Mouse (Mus musculus) lung, embryonic 15.5 days (tissue): ENCODE results near the gene Spata3. TPM values are rescaled to one million over a fixed set of nuclear protein-coding genes. Genes with fewer than 3 reads are reported as not detected.
A peak's percentile ranks its signal among the peaks of the same experiment; 100 is the strongest.

Source experiments
- ATAC-seq: fragments of 200-750 bp; cut with Nextera tagmentation; 2 replicates; pipeline ENCODE4 v1.8.0; 2017; ENCODE audit warnings: moderate number of reproducible peaks, borderline replicate concordance; ENCODE audit not compliant: low FRiP score, low TSS enrichment; ENCODE audit errors: extremely low read depth
- H3K27ac ChIP-seq: fragments of 300-500 bp; sonication (generic); 2 replicates; pipeline ENCODE4 v1.5.1; 2015; ENCODE audit warnings: moderate library complexity, mild to moderate bottlenecking, inconsistent platforms
- H3K27me3 ChIP-seq: fragments of 300-500 bp; sonication (generic); 2 replicates; pipeline ENCODE4 v1.6.1; 2015; ENCODE audit warnings: inconsistent platforms
- H3K36me3 ChIP-seq: fragments of 300-500 bp; sonication (generic); 2 replicates; pipeline ENCODE4 v1.6.1; 2015; ENCODE audit warnings: inconsistent platforms
- H3K4me1 ChIP-seq: fragments of 300-500 bp; sonication (generic); 2 replicates; pipeline ENCODE4 v1.6.1; 2015; ENCODE audit warnings: inconsistent platforms
- H3K4me2 ChIP-seq: fragments of 300-500 bp; sonication (generic); 2 replicates; pipeline ENCODE4 v1.6.1; 2015; ENCODE audit warnings: inconsistent platforms, mild to moderate bottlenecking, moderate library complexity
- H3K4me3 ChIP-seq: fragments of 300-500 bp; sonication (generic); 2 replicates; pipeline ENCODE4 v1.5.1; 2015; ENCODE audit warnings: mild to moderate bottlenecking, inconsistent platforms
- H3K9ac ChIP-seq: fragments of 300-500 bp; sonication (generic); 2 replicates; pipeline ENCODE4 v1.6.1; 2015; ENCODE audit warnings: inconsistent platforms
- H3K9me3 ChIP-seq: fragments of 300-500 bp; sonication (generic); 2 replicates; pipeline ENCODE4 v1.6.1; 2016; ENCODE audit warnings: inconsistent platforms
- WGBS: fragments of 180-500 bp; shearing (Covaris S2); methylation state at CpG from one replicate; pipeline ENCODE4 v1.1.7; 2015; 5-methylcytosine and 5-hydroxymethylcytosine counted together
- polyA plus RNA-seq: library from polyadenylated mRNA; unstranded; fragments of >200 nt; fragmentation: Nextera tagmentation; extraction: Ambion mirVana; gene quantifications from 2 replicates; pipeline ENCODE4 v1.2.1, GENCODE M21; 2015

The Spata3 gene
- polyA plus RNA-seq, 1 experiment from 2014 or later = not detected

- no peaks in the 10 kb centered on the region for H3K36me3 ChIP-seq
- no peak overlapping the region for H3K27ac ChIP-seq
- H3K27me3 ChIP-seq = no peaks in the 10 kb centered on the region
- H3K4me1 ChIP-seq = no peaks in the 10 kb centered on the region
- no peaks in the 10 kb centered on the region for H3K9me3 ChIP-seq
- H3K4me2 ChIP-seq = peak overlapping the region; percentile 62
- peak overlapping the region; percentile 38 for H3K4me3 ChIP-seq
- WGBS = 9% methylated on average over 21 of the region's 21 CpGs
- peak overlapping the region; percentile 36; the same call in 1 of the 2 replicates for H3K9ac ChIP-seq
- ATAC-seq = peak; percentile 73; the same call in 1 of the 2 replicates
Observed at GRCm38 (mm10) chr1:86058856-86059769, 42.5 kb downstream of the Spata3 start.

DNA sequence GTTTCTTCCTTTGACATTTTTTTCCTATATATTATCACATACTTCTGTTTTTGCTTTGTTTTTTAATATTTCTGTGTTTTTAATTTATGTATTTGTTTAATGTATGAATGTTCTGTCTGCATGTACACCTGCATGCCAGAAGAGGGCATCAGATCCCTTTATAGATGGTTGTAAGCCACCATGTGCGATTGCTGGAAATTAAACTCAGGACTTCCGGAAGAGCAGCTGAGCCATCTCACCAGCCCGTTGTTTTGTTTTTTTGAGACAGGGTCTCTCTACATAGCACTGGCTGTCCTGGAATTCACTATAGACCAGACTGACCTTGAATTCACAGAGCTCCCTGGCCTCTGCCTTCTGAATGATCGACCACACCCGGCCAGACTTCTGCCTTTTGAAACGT lies 45.9 kb downstream of the Spata3 start:
- WGBS = 78% methylated on average over 6 of the region's 6 CpGs
- Histone ChIP-seq H3K27ac (no peak overlapping the region), H3K27me3 (no peaks in the 10 kb centered on the region), H3K9me3 (no peaks in the 10 kb centered on the region), H3K4me2 (no peak overlapping the region), H3K9ac (no peak overlapping the region), H3K36me3 (no peaks in the 10 kb centered on the region), H3K4me3 (no peak overlapping the region), H3K4me1 (peaks cover 15% of the 10 kb centered on the region)
- ATAC-seq = no peak

GRCm38 (mm10) chr1:86064271-86064991 lies 47.8 kb downstream of the Spata3 start, which contains the start of gene Psmd1:
Gene Psmd1 (plus strand): TSS chr1:86064387.
- H3K36me3 ChIP-seq = no peaks in the 10 kb centered on the region
- H3K4me3 ChIP-seq = peak within 1 kb of the TSS; percentile 71
- ATAC-seq = peak; percentile 93
- peak within 1 kb of the TSS; percentile 65 for H3K27ac ChIP-seq
- H3K4me2 ChIP-seq = peak within 1 kb of the TSS; percentile 81
- no peaks in the 10 kb centered on the region for H3K27me3 ChIP-seq
- WGBS = under 1% methylated on average over 47 of the region's 47 CpGs
- H3K4me1 ChIP-seq = peaks cover 15% of the 10 kb centered on the region
- peak within 1 kb of the TSS; percentile 90 for H3K9ac ChIP-seq
- H3K9me3 ChIP-seq = no peaks in the 10 kb centered on the region

DNA sequence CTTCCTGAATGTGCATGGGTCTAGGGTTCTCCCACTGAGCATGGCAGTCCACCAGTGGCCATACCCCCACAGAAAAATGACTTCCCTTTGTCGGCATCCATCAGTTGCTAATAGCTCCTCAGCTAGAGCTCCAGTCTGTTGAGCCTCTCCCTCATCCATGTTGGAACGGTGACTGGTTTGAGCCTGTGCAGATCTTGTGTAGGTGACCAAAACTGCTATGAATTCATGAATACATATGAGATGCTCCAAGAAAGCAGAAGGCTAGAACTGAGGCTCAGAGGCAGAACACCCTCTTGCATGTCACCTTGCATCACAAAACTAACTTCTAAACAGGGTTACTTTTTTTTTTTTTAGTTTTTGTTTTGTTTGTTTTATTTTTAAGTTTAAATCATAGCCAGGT lies 59.9 kb downstream of the Spata3 start:
- no peak overlapping the region for H3K9ac ChIP-seq
- no peaks in the 10 kb centered on the region for H3K9me3 ChIP-seq
- no peak for ATAC-seq
- H3K36me3 ChIP-seq = peaks cover 75% of the 10 kb centered on the region
- no peaks in the 10 kb centered on the region for H3K27me3 ChIP-seq
- H3K4me2 ChIP-seq = no peak overlapping the region
- no peaks in the 10 kb centered on the region for H3K4me1 ChIP-seq
- no peak overlapping the region for H3K4me3 ChIP-seq
- WGBS = 97% methylated on average over 2 of the region's 2 CpGs
- H3K27ac ChIP-seq = no peak overlapping the region

Other genes with a start within 250 kb of the Spata3 start
- 1.2 and 1.5 TPM in 2 replicates for gene A630001G21Rik, start 238.2 kb upstream of the Spata3 start, polyA plus RNA-seq
- gene Cab39, start 223.4 kb upstream of the Spata3 start, polyA plus RNA-seq = 28.9 and 29.3 TPM in 2 replicates
- 208 and 219 TPM in 2 replicates for gene Itm2c, start 122.5 kb upstream of the Spata3 start, polyA plus RNA-seq
- gene 4933407L21Rik, start 88.3 kb upstream of the Spata3 start, polyA plus RNA-seq = 0.14 and 0.47 TPM in 2 replicates
- 0.09 TPM in 1 of 2 replicates, not detected in the other for gene Gpr55, start 55.8 kb upstream of the Spata3 start, polyA plus RNA-seq
- 1.2 TPM in 2 replicates for gene 2810459M11Rik, start 29.0 kb downstream of the Spata3 start, polyA plus RNA-seq
- 172 and 176 TPM in 2 replicates for gene Psmd1, start 47.6 kb downstream of the Spata3 start, polyA plus RNA-seq
- gene Htr2b, start 95.2 kb downstream of the Spata3 start, polyA plus RNA-seq = 0.20 and 0.29 TPM in 2 replicates
- 0.33 and 0.44 TPM in 2 replicates for gene Gm21972, start 116.8 kb downstream of the Spata3 start, polyA plus RNA-seq
- 20.3 and 22.9 TPM in 2 replicates for gene Armc9, start 138.0 kb downstream of the Spata3 start, polyA plus RNA-seq